Mouse (Mus musculus): Measurements from ENCODE around the gene Tinag. TPM values are rescaled to one million over a fixed set of nuclear protein-coding genes. Genes with fewer than 3 reads are reported as not detected.

The Tinag gene
- total RNA-seq, 2 experiments from 2014 or later = 0.26 to 0.27 TPM

GRCm38 (mm10) chr9:76996021-76996420 is 49.6 kb downstream of the Tinag start:
- intact Hi-C loops (cut with DNase I) = no loop called here
- no peak overlapping the region for H3K4me3 ChIP-seq
- no peak overlapping the region for H3K27ac ChIP-seq
- DNase-seq (ENCODE audit: extremely low spot score in 1 of 2, low spot score in 2 of 2) = no peak
- no peak for TF ChIP-seq CTCF (IDR thresholded peaks at IDR 0.05)

DNA sequence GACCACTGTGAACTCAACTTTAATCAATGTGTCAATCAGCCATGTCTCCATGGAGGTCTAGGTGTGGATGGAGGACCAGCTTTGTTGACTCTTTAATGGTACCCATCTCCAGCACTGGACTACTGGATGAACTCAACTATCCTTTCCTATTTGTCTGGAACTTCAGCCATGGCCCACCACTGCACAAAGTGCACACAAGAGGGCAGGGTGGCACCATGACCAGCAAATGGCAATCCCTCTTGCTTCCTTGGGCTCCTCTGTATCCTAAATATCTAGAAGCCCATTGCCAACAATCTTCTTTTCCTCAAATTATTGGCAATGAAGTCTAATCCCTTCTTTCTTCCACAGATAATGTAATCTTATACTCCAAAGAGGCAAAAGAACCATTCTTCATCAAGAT is 55.6 kb downstream of the Tinag start:
- peak in 1 of 2 experiments; percentile 12 for DNase-seq (ENCODE audit: extremely low spot score in 1 of 2, low spot score in 2 of 2)
- TF ChIP-seq CTCF (IDR thresholded peaks at IDR 0.05) = peak; percentile 51
- intact Hi-C loops (cut with DNase I) = loop anchor here (2.0 kb wide), 1 partner anchor 391 kb away; no protein-coding TSS in a partner anchor
- no peak overlapping the region for H3K27ac ChIP-seq
- H3K4me3 ChIP-seq = no peak overlapping the region

DNA sequence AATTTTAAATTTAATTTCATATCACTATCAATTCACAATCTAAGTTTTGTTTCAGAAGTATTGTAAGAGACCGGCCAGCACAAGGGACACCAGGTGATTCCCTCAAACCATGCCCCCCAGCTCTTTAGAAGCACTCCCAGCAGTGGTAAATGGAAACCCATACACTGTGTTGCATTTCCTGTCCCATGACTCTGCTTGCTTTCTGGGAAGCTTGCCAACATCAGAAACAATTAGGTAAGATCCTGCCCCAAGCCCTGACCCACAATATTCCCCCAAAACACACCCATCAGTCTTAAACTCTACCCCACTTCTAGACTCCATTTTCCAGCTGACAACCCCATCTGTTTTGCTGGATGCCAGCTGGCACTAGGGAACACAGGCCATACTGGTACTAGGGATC is 110.8 kb downstream of the Tinag start:
- intact Hi-C loops (cut with DNase I) = no loop called here
- no peak for TF ChIP-seq CTCF (IDR thresholded peaks at IDR 0.05)
- H3K4me3 ChIP-seq = no peak overlapping the region
- H3K27ac ChIP-seq = no peak overlapping the region
- DNase-seq (ENCODE audit: extremely low spot score in 1 of 2, low spot score in 2 of 2) = no peak

DNA sequence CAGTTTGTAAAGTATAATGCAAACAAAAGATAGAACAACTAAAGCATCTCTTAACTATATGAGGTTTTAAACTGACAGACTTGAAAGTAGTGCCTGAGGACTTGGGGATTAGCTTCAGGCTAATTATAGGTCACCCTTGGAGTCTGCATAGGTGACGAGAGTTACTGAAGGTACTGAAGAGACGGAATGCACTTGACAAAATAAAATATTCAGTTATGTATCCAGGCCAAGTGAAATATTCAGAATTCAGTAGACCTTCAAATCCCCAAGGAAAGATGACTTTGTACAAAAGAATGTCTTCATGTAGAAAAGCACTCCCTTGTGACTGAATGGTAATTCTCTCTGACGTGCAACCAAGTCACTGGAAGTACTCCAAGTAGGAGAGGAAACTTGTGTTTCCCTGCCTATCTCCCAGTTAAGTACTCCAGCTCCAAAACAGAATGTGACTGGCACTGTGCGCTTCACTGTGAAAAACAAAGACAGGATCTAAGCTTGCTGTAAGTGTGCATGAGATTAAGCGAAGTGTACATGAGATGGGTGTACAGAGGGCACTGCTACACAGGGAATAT is 130.4 kb downstream of the Tinag start:
- no peak for TF ChIP-seq CTCF (IDR thresholded peaks at IDR 0.05)
- no peak overlapping the region for H3K4me3 ChIP-seq
- no peak for DNase-seq (ENCODE audit: extremely low spot score in 1 of 2, low spot score in 2 of 2)
- no peak overlapping the region for H3K27ac ChIP-seq
- intact Hi-C loops (cut with DNase I) = no loop called here

Data from left cerebral cortex, adult 2 months (tissue).